Mouse (Mus musculus) limb, embryonic 15.5 days (tissue): Measurements from ENCODE around the gene Ginm1. TPM values are rescaled to one million over a fixed set of nuclear protein-coding genes. Genes with fewer than 3 reads are reported as not detected.

Source experiments
- ATAC-seq: fragments of 200-750 bp; cut with Nextera tagmentation; 2 replicates; pipeline ENCODE4 v1.8.0; 2017; ENCODE audit warnings: low read depth, moderate TSS enrichment; ENCODE audit not compliant: insufficient number of reproducible peaks, low FRiP score, low TSS enrichment
- H3K27ac ChIP-seq: fragments of 300-500 bp; sonication (generic); 2 replicates; pipeline ENCODE4 v1.5.1; 2015; ENCODE audit warnings: moderate library complexity, mild to moderate bottlenecking, inconsistent platforms
- H3K27me3 ChIP-seq: fragments of 300-500 bp; sonication (generic); 2 replicates; pipeline ENCODE4 v1.6.1; 2015; ENCODE audit warnings: inconsistent platforms
- H3K36me3 ChIP-seq: fragments of 300-500 bp; sonication (generic); 2 replicates; pipeline ENCODE4 v1.6.1; 2015; ENCODE audit warnings: inconsistent platforms
- H3K4me1 ChIP-seq: fragments of 300-500 bp; sonication (generic); 2 replicates; pipeline ENCODE4 v1.6.1; 2015; ENCODE audit warnings: inconsistent platforms
- H3K4me2 ChIP-seq: fragments of 300-500 bp; sonication (generic); 2 replicates; pipeline ENCODE4 v1.6.1; 2015; ENCODE audit warnings: mild to moderate bottlenecking, inconsistent platforms
- H3K4me3 ChIP-seq: fragments of 300-500 bp; sonication (generic); 2 replicates; pipeline ENCODE4 v1.5.1; 2015; ENCODE audit warnings: mild to moderate bottlenecking, inconsistent platforms
- H3K9ac ChIP-seq: fragments of 300-500 bp; sonication (generic); 2 replicates; pipeline ENCODE4 v1.6.1; 2015; ENCODE audit warnings: inconsistent platforms
- H3K9me3 ChIP-seq: fragments of 300-500 bp; sonication (generic); 2 replicates; pipeline ENCODE4 v1.6.1; 2016; ENCODE audit warnings: inconsistent platforms
- WGBS: fragments of 180-500 bp; shearing (Covaris S2); methylation state at CpG from one replicate; pipeline ENCODE4 v1.1.7; 2015; 5-methylcytosine and 5-hydroxymethylcytosine counted together
- polyA plus RNA-seq: library from polyadenylated mRNA; unstranded; fragments of >200 nt; fragmentation: Nextera tagmentation; extraction: Ambion mirVana; gene quantifications from 2 replicates; pipeline ENCODE4 v1.2.1, GENCODE M21; 2015

Gene Ginm1
- polyA plus RNA-seq, 1 experiment from 2014 or later: 92.0 TPM

DNA sequence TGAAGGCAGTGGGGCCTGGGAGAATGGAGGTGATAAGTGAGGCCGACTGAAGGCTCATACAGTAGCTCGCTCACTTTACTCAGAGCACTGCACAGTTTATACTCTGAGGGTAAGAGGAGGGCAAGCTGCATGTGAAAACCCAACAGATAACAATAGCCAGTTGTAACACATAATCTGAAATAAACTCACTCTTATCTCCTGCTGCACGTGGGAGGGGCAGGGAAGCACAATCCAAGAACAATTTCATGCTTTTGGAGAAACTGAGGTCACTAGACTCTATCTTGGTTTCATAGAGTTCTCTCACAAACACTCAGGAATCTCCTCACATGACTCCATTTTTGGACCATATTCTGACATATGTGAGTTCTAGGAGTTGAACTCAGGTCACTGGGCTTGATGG is 8.6 kb upstream of the Ginm1 start:
- Histone ChIP-seq H3K9me3 (no peaks in the 10 kb centered on the region), H3K27me3 (no peaks in the 10 kb centered on the region), H3K4me2 (no peak overlapping the region), H3K4me1 (no peaks in the 10 kb centered on the region), H3K27ac (no peak overlapping the region), H3K4me3 (no peak overlapping the region), H3K36me3 (peaks cover 80% of the 10 kb centered on the region), H3K9ac (no peak overlapping the region)
- ATAC-seq: no peak
- 92% methylated on average over 3 of the region's 3 CpGs for WGBS

DNA sequence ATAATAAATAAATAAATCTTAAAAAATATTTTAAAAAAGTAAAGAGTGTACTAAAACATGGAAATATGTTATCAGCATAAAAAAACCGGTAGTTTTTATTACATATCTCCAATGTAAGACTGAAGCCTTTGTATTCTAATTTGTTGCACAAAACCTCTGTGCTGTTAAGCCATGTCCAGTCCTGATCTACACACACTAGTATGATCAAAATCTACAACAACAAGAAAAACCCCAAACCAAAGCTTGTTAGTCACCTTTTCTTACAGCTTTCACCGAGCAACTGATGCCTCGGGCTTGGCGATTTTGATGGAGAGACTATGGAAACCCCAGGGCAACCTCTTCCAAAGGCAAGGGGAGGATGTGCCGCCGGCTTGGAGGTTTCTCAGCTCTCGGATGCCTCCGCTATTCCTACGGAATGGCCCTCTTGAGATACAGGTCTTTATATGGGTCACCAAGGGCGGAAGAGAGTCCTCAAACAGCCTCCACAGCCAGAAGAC is 322 bp downstream of the Ginm1 start:
- H3K9me3 ChIP-seq: no peaks in the 10 kb centered on the region
- H3K4me2 ChIP-seq: peak overlapping the region; percentile 43
- H3K9ac ChIP-seq: peak overlapping the region; percentile 79
- H3K27me3 ChIP-seq: no peaks in the 10 kb centered on the region
- H3K27ac ChIP-seq: peak overlapping the region; percentile 59
- peaks cover 9% of the 10 kb centered on the region for H3K4me1 ChIP-seq
- peak overlapping the region; percentile 89 for H3K4me3 ChIP-seq
- WGBS: under 1% methylated on average over 10 of the region's 10 CpGs
- peaks cover 28% of the 10 kb centered on the region for H3K36me3 ChIP-seq
- no peak for ATAC-seq

- no peak overlapping the region for H3K4me2 ChIP-seq
Measured at GRCm38 (mm10) chr10:7787319-7787718, 5.3 kb downstream of the Ginm1 start.

DNA sequence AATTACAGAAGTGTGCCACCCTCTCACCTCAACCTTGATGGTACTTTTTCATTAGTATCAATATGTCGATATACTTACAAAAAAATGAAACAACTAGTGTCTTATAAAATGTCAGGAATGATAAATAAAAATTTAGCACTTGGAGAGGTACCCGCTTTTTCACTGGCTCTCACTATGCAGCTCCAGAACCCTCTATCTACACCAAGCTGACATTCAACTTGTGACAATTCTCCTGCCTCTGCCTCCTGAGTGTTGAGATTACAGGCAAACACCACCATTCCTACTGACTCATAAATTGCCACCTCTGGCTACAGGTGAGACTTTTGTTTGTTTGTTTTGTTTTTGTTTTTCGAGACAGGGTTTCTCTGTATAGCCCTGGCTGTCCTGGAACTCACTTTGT is 11.4 kb downstream of the Ginm1 start:
- ATAC-seq: no peak
- Histone ChIP-seq H3K9me3 (no peaks in the 10 kb centered on the region), H3K4me3 (peak overlapping the region; percentile 97), H3K27me3 (no peaks in the 10 kb centered on the region), H3K27ac (0 out of 2 replicates have a peak overlapping the region, but pooled peaks have one; percentile 54), H3K4me2 (peak overlapping the region; percentile 81), H3K9ac (peak overlapping the region; percentile 26; the same call in 1 of the 2 replicates), H3K36me3 (peaks cover 16% of the 10 kb centered on the region; the same call in 1 of the 2 replicates), H3K4me1 (0 out of 2 replicates have a peak, but pooled peaks cover 4% of the 10 kb centered on the region)
- WGBS: 52% methylated on average over 3 of the region's 3 CpGs

More at GRCm38 (mm10) chr10:7787319-7787718, 5.3 kb downstream of the Ginm1 start:
- H3K27me3 ChIP-seq: no peaks in the 10 kb centered on the region
- H3K9ac ChIP-seq: no peak overlapping the region
- H3K4me3 ChIP-seq: no peak overlapping the region
- H3K36me3 ChIP-seq: peaks cover 16% of the 10 kb centered on the region
- no peaks in the 10 kb centered on the region for H3K4me1 ChIP-seq
- no peaks in the 10 kb centered on the region for H3K9me3 ChIP-seq
- no peak overlapping the region for H3K27ac ChIP-seq
- WGBS: 31% methylated on average over 2 of the region's 2 CpGs
- no peak for ATAC-seq

DNA sequence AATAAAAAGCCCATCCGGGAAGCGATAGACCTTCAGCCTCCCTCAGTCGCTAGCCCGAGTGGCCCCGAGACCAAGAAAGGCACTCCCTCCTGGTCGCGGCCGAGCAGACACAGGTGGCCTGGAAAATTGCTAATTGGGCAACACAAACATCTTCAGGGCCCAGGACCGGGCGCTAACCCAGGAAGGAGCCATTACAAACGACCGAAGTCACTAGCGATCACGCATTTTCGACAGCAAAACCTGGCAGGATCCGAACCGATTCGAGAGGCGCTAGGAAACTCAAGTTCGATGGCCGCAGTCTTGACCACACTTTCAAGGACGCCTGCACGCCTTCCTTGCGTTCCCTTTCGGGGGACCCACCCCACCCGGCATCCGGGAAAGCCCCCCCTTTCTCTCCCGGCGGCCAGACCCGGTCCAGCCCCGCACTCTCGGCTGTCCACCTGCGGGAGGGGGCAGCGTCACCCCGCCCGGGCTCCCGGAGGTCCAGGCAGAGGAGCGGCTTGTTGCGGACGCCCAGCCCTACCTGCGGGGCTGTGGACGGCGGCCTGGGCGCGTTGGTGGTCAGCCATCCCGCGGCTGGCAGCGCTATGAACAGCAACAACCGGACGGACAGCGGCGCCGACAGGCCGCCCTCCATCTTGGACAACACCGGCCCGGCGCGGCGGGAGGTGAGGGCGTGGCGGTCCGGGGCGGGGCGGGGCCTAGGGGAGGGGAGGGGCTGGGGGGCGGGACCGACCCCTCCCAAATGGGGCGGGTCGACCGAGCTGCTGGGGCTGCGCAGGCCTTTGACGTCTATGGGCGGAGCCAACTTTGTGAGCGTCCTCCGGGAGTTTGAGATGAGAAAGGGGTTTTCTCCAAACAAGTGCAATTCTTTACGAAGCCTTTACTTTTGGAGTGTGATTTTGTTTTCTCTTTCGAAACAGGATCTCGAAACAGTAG is 12.1 kb downstream of the Ginm1 start:
- peak overlapping the region; percentile 67 for H3K27ac ChIP-seq
- no peaks in the 10 kb centered on the region for H3K9me3 ChIP-seq
- under 1% methylated on average over 68 of the region's 77 CpGs for WGBS
- peak overlapping the region; percentile 97 for H3K4me3 ChIP-seq
- ATAC-seq: peak; percentile 93
- H3K4me2 ChIP-seq: peak overlapping the region; percentile 81
- peaks cover 23% of the 10 kb centered on the region for H3K36me3 ChIP-seq
- H3K4me1 ChIP-seq: 0 out of 2 replicates have a peak, but pooled peaks cover 4% of the 10 kb centered on the region
- H3K9ac ChIP-seq: peak overlapping the region; percentile 76
- H3K27me3 ChIP-seq: no peaks in the 10 kb centered on the region

DNA sequence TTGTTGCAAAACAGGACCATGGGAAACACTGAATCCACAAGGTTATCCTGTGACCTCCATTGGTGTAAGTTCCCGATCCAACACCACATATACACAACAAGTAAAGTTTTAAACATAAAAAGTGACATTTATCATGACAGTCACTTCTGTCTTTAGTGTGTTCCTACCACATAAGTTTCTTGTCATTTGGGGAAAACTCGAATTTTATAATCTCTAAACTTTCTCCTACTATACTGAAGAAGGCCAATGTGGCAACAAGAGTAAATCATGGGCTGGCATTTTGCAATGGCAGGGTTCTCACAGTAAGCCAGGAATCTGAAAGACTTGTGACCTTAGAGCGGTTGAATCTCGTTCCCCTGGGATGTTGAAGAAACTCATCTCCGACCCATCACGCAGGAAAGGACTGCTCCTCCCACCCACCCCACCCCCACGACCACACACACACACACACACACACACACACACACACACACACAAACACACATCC is 12.8 kb downstream of the Ginm1 start:
- no peak for ATAC-seq
- no peaks in the 10 kb centered on the region for H3K27me3 ChIP-seq
- H3K9ac ChIP-seq: peak overlapping the region; percentile 76
- peaks cover 29% of the 10 kb centered on the region for H3K36me3 ChIP-seq
- H3K4me1 ChIP-seq: 0 out of 2 replicates have a peak, but pooled peaks cover 4% of the 10 kb centered on the region
- peak overlapping the region; percentile 97 for H3K4me3 ChIP-seq
- no peaks in the 10 kb centered on the region for H3K9me3 ChIP-seq
- no peak overlapping the region for H3K27ac ChIP-seq
- 20% methylated on average over 7 of the region's 7 CpGs for WGBS
- peak overlapping the region; percentile 81 for H3K4me2 ChIP-seq

GRCm38 (mm10) chr10:7778361-7778760 is 14.3 kb downstream of the Ginm1 start:
- no peak overlapping the region for H3K4me3 ChIP-seq
- no peaks in the 10 kb centered on the region for H3K27me3 ChIP-seq
- 90% methylated on average over 3 of the region's 3 CpGs for WGBS
- no peak for ATAC-seq
- peaks cover 39% of the 10 kb centered on the region for H3K36me3 ChIP-seq
- H3K9ac ChIP-seq: no peak overlapping the region
- no peak overlapping the region for H3K4me2 ChIP-seq
- H3K4me1 ChIP-seq: 0 out of 2 replicates have a peak, but pooled peaks cover 4% of the 10 kb centered on the region
- no peak overlapping the region for H3K27ac ChIP-seq
- no peaks in the 10 kb centered on the region for H3K9me3 ChIP-seq

DNA sequence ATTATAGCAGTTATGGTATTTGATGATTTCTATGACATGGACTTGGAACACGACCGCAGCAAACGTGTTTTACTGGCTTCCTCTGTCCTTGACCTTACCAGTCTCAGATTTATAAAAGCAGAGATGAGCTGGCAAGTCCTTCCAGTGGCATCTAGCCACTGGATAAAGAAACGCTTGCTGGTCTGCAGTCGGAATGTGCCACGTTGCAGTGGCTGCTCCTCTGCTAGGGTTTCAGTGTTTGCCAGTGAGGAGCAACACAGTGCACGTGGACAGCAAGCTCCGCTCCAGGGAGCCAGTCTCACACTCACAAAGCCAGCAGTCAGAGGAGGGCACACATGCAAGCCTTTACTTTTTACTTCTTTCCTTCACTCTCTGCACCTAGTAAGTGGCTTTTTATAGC is 17.2 kb downstream of the Ginm1 start:
- Histone ChIP-seq H3K4me2 (no peak overlapping the region), H3K4me1 (0 out of 2 replicates have a peak, but pooled peaks cover 2% of the 10 kb centered on the region), H3K36me3 (peaks cover 67% of the 10 kb centered on the region), H3K9ac (no peak overlapping the region), H3K4me3 (no peak overlapping the region), H3K9me3 (no peaks in the 10 kb centered on the region), H3K27ac (no peak overlapping the region), H3K27me3 (no peaks in the 10 kb centered on the region)
- ATAC-seq: no peak
- 93% methylated on average over 8 of the region's 8 CpGs for WGBS

- WGBS: 92% methylated on average over 1 of the region's 1 CpGs
Measured at GRCm38 (mm10) chr10:7772769-7773168, 19.9 kb downstream of the Ginm1 start.

GRCm38 (mm10) chr10:7772346-7772745 is 20.3 kb downstream of the Ginm1 start:
- H3K27ac ChIP-seq: no peak overlapping the region
- H3K4me1 ChIP-seq: no peaks in the 10 kb centered on the region
- H3K4me2 ChIP-seq: no peak overlapping the region
- peaks cover 84% of the 10 kb centered on the region for H3K36me3 ChIP-seq
- no peaks in the 10 kb centered on the region for H3K27me3 ChIP-seq
- WGBS: 90% methylated on average over 4 of the region's 4 CpGs
- no peak overlapping the region for H3K4me3 ChIP-seq
- no peaks in the 10 kb centered on the region for H3K9me3 ChIP-seq
- no peak for ATAC-seq
- H3K9ac ChIP-seq: no peak overlapping the region

More at GRCm38 (mm10) chr10:7772769-7773168, 19.9 kb downstream of the Ginm1 start:
- H3K4me1 ChIP-seq: no peaks in the 10 kb centered on the region
- peaks cover 80% of the 10 kb centered on the region for H3K36me3 ChIP-seq
- H3K9me3 ChIP-seq: no peaks in the 10 kb centered on the region
- H3K9ac ChIP-seq: no peak overlapping the region
- H3K4me3 ChIP-seq: no peak overlapping the region
- H3K27me3 ChIP-seq: no peaks in the 10 kb centered on the region
- ATAC-seq: no peak
- no peak overlapping the region for H3K4me2 ChIP-seq
- no peak overlapping the region for H3K27ac ChIP-seq

DNA sequence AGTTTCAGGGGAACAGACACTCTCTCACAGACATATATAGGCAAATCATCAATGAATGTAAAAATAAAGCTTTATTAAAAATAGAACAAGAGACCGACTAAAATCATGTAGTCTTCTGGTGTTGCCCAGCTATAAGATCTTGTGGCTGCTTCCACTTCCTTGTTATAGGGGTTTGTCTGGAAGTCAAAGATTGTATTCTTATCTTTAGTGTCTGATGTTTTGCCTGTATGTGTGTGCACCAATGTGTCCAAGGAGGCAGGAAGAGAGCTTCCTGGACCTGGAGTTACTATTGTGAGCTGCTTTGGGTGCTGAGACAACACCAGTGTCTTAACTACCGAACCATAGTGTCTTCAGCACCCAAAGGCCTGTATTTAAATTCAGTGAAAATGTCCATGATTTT is 35.1 kb downstream of the Ginm1 start:
- Histone ChIP-seq H3K9me3 (no peaks in the 10 kb centered on the region), H3K27me3 (no peaks in the 10 kb centered on the region), H3K27ac (no peak overlapping the region), H3K4me2 (no peak overlapping the region), H3K36me3 (peaks cover 68% of the 10 kb centered on the region), H3K9ac (no peak overlapping the region), H3K4me3 (no peak overlapping the region), H3K4me1 (no peaks in the 10 kb centered on the region)
- 93% methylated on average over 2 of the region's 2 CpGs for WGBS
- no peak for ATAC-seq

DNA sequence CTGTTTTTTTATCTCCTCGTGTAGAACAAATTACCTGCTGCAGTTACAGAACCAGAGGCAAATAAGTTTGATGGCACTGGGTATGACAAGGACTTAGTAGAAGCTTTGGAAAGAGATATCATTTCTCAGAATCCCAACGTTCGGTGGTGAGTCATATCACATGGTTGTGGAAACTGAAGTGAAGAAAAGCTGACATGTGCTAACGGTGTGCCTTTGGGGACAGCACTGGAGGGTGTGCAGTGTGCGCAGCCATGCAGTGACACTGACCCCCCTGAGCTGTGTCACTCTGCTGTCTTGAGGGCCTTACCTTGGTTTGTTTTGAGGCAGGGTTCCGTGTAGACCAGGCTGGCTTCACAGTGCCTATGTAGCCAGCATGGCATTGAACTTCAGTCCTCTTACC is 43.9 kb downstream of the Ginm1 start:
- Histone ChIP-seq H3K27me3 (no peaks in the 10 kb centered on the region), H3K27ac (no peak overlapping the region), H3K9ac (no peak overlapping the region), H3K4me3 (no peak overlapping the region), H3K36me3 (peaks cover 69% of the 10 kb centered on the region), H3K9me3 (no peaks in the 10 kb centered on the region), H3K4me1 (no peaks in the 10 kb centered on the region), H3K4me2 (no peak overlapping the region)
- WGBS: 91% methylated on average over 6 of the region's 6 CpGs
- ATAC-seq: no peak; the same call in 1 of the 2 replicates
